Mouse (Mus musculus) gastrocnemius, adult 2 months (tissue): Measurements from ENCODE around the gene Ly6g6f. TPM values are rescaled to one million over a fixed set of nuclear protein-coding genes. Genes with fewer than 3 reads are reported as not detected.

Experiments
- DNase-seq: peaks from one replicate; pipeline ENCODE4 v3.0.0; 2022
- H3K27ac ChIP-seq: fragments of 200-600 bp; 2 replicates; pipeline ENCODE4 v1.8.1; 2022; ENCODE audit warnings: mild to moderate bottlenecking
- H3K4me3 ChIP-seq: fragments of 200-600 bp; 2 replicates; pipeline ENCODE4 v1.8.1; 2022; ENCODE audit warnings: mild to moderate bottlenecking, moderate library complexity
- CTCF ChIP-seq: fragments of 200-600 bp; IDR thresholded peaks from 2 replicates; pipeline ENCODE4 v1.8.1; 2022; ENCODE audit warnings: antibody characterized with exemption, mild to moderate bottlenecking, moderate library complexity
- intact Hi-C: fragments of 180-260 bp; cut with DNase I; formaldehyde crosslinking; loops from one replicate; pipeline ENCODE4 v1.15.1; 2025
- total RNA-seq, 2 experiments: library from RNA; stranded (reverse); gene quantifications; 2 replicates each; pipeline ENCODE4 v1.2.3; 2021

Ly6g6f gene
- total RNA-seq, 2 experiments from 2014 or later: not detected

DNA sequence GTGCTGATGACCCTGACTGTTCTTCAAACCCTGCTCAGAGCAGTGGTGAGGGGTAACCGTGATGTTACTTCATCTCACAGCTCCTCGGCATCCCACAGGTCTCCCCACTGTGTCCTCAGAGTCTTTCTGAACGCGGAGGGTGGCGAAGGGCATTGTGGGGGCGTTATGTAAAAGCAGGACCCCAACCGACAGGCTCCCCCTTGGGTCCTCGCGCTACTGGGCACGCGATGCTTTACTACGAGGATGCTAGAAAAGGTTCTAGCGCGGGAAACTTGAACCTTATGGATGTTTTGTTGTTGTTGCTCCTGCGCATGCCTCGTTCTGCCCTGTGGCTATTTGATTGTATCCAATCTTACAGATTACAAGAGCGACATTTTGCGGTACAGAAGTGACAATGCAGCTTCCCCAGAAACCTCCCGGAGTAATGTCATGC is 36.5 kb upstream of the Ly6g6f start, which contains the start of gene Csnk2b:
TSS of gene Csnk2b (minus strand) at position 183 of the 433 bp plus-strand sequence.
- peak; percentile 54 for DNase-seq
- H3K4me3 ChIP-seq: peak within 1 kb of the TSS; percentile 92
- intact Hi-C loops: no loop called here
- TF ChIP-seq CTCF: peak; percentile 40
- H3K27ac ChIP-seq: peak within 1 kb of the TSS; percentile 91

GRCm38 (mm10) chr17:35121143-35121799 is 35.9 kb upstream of the Ly6g6f start, which contains the start of gene Gpank1:
Gene Gpank1, plus strand, starts transcription at chr17:35121455.
- DNase-seq: peak; percentile 99
- intact Hi-C loops: no loop called here
- Histone ChIP-seq H3K4me3 (peak within 1 kb of the TSS; percentile 92), H3K27ac (peak within 1 kb of the TSS; percentile 91)
- no peak for TF ChIP-seq CTCF

DNA sequence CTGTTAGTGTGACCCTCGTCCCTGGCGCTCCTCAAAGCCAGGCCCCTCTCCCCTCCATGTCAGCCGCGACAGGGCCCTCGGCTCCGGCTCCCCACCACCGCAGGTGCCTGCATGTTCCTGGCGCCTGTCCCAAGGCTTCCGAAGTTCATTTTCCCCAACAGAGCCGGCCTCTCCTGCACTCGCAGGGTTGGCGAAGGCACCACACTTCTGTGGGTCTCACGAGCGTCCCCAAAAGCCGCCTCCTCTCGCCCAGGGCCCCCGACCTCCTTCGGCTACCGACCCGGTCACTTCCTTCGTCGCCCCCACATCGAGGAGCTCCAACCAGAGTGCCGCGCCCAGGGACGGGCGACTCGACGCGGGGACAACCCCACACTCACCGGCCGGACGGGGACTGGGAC is 35.3 kb upstream of the Ly6g6f start:
- DNase-seq: peak; percentile 69
- intact Hi-C loops: no loop called here
- no peak for TF ChIP-seq CTCF
- Histone ChIP-seq H3K27ac (peak overlapping the region; percentile 91), H3K4me3 (peak overlapping the region; percentile 92)

GRCm38 (mm10) chr17:35115046-35116019 is 29.9 kb upstream of the Ly6g6f start, which contains the start of gene Ly6g5b:
Gene Ly6g5b, minus strand, starts transcription at chr17:35115428.
- intact Hi-C loops: no loop called here
- no peak within 1 kb of the TSS for H3K27ac ChIP-seq
- no peak within 1 kb of the TSS for H3K4me3 ChIP-seq
- peak; percentile 40 for TF ChIP-seq CTCF
- DNase-seq: no peak

- Histone ChIP-seq H3K27ac (no peak overlapping the region; the same call in 1 of the 2 replicates), H3K4me3 (peak overlapping the region; percentile 46)
- DNase-seq: no peak
- TF ChIP-seq CTCF: no peak
- intact Hi-C loops: no loop called here
These were observed 26.4 kb upstream of the Ly6g6f start for GRCm38 (mm10) chr17:35111774-35112173.

GRCm38 (mm10) chr17:35108097-35108496 is 22.7 kb upstream of the Ly6g6f start, which contains the start of gene Ly6g5c:
Gene Ly6g5c, plus strand, starts transcription at chr17:35108279.
- no peak for DNase-seq
- Histone ChIP-seq H3K4me3 (no peak within 1 kb of the TSS), H3K27ac (no peak within 1 kb of the TSS)
- no peak for TF ChIP-seq CTCF
- intact Hi-C loops: no loop called here

DNA sequence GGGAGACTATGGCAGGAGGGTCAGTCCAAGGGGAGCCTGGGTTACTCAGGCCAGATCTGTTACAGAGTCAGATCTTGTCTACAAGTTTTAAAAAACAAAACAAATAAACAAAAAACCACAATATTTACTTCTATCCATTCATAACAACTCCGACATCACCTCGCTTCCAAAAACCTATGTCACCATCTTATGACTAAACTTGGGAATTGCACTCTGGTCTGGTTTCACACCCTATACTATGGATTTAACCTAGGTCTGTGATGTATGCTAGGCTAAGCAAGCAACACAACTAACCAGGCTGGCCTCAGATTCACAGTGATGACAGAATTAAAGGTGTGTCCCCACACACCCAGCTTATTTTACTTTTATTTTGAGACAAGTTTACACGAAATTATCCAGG is 21.1 kb upstream of the Ly6g6f start:
- TF ChIP-seq CTCF: no peak
- Histone ChIP-seq H3K27ac (no peak overlapping the region), H3K4me3 (no peak overlapping the region)
- intact Hi-C loops: loop anchor here (2.0 kb wide), 1 partner anchor 86 kb away; no protein-coding TSS in a partner anchor
- no peak for DNase-seq

- H3K4me3 ChIP-seq: no peak overlapping the region
- DNase-seq: peak; percentile 59
- peak; percentile 64 for TF ChIP-seq CTCF
- intact Hi-C loops: loop anchor here (2.0 kb wide), 1 partner anchor 85 kb away; no protein-coding TSS in a partner anchor
- H3K27ac ChIP-seq: no peak overlapping the region
These were observed 20.5 kb upstream of the Ly6g6f start for GRCm38 (mm10) chr17:35105740-35106389.

DNA sequence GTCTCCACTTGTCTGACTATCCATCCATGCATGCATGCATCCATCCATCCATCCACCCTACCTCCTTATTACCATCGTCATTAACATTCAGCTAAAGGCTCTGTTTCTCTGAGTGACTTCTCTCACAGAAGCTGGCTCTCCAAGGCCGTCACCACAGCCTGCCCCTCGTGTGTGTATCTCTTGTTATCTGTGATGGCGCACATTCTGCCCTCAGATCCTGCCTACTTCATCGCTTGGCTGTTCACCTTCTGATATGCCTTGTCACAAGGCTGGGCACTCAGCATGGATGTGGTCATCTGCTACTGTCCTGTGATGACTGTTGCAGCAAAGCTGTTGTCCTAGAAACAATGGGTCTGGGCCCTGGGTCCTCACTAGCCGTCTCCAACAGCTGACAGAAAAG is 19.3 kb upstream of the Ly6g6f start:
- DNase-seq: no peak
- no peak overlapping the region for H3K4me3 ChIP-seq
- no peak overlapping the region for H3K27ac ChIP-seq
- TF ChIP-seq CTCF: no peak
- intact Hi-C loops: no loop called here

GRCm38 (mm10) chr17:35104079-35104478 is 18.7 kb upstream of the Ly6g6f start:
- intact Hi-C loops: no loop called here
- no peak for TF ChIP-seq CTCF
- H3K4me3 ChIP-seq: no peak overlapping the region
- DNase-seq: no peak
- H3K27ac ChIP-seq: peak overlapping the region; percentile 65

DNA sequence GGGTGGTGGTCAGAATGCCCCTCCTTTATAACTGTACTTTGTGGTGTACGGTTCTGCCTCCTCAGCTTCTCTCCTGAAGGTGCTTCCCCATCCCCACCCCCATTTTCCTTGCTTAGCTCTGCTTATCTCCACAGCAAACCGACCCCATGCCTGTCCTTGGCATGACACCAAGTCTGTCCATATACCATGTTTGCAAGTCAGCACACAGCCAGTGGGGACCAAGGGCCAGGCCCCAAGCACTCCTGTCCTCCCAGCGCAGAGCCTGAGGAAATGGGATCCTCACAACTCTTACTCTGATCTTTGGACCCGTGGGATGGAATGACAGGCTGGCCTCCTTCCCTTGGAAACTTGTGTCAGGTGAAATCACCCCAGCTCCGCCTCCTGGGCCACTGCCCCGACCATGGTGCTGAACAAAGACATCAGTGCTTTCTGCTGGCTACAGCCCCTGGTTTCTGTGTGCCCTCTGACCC is 17.8 kb upstream of the Ly6g6f start:
- no peak for TF ChIP-seq CTCF
- peak; percentile 73 for DNase-seq
- Histone ChIP-seq H3K4me3 (no peak overlapping the region), H3K27ac (peak overlapping the region; percentile 65)
- intact Hi-C loops: no loop called here

- H3K4me3 ChIP-seq: no peak overlapping the region
- intact Hi-C loops: no loop called here
- no peak for TF ChIP-seq CTCF
- DNase-seq: no peak
- peak overlapping the region; percentile 65; the same call in 1 of the 2 replicates for H3K27ac ChIP-seq
These were observed 16.9 kb upstream of the Ly6g6f start for GRCm38 (mm10) chr17:35102299-35102698.
